8 mouse cellular contexts compared by ENCODE assay signal in genomic region chr4:152326543-152326942, GRCm38 (mm10). TPM values are rescaled to one million over a fixed set of nuclear protein-coding genes. Genes with fewer than 3 reads are reported as not detected.
A peak's percentile ranks its signal among the peaks of the same experiment; 100 is the strongest.
DNase-seq lines count a peak whose midpoint lies in the region; ATAC-seq and TF ChIP-seq lines count a peak whose summit lies in the region.

No protein-coding gene starts in this region.

- H3K9ac ChIP-seq in neural tube, embryonic 11.5 days (ENCODE audit: low read length) = peak overlapping the region; percentile 91
- H3K9ac ChIP-seq in limb, embryonic 14.5 days (ENCODE audit: low read depth, low read length, severe bottlenecking) = peak overlapping the region; percentile 96
- H3K9ac ChIP-seq in stomach, embryonic 15.5 days = peak overlapping the region; percentile 98

- no peak for TF ChIP-seq CTCF in cerebellum, adult 2 months (IDR thresholded peaks at IDR 0.05; ENCODE audit: borderline replicate concordance, insufficient read depth, low read depth, low read length)

- peaks cover 11% of the 10 kb centered on the region for H3K36me3 ChIP-seq in neural tube, embryonic 11.5 days (ENCODE audit: control insufficient read depth, insufficient read depth, low read length)
- peaks cover 36% of the 10 kb centered on the region for H3K36me3 ChIP-seq in limb, embryonic 14.5 days (ENCODE audit: control insufficient read depth, insufficient read depth, low read length)
- peaks cover 33% of the 10 kb centered on the region for H3K36me3 ChIP-seq in stomach, embryonic 15.5 days

- DNase-seq in cerebellum, adult 2 months = no peak
- DNase-seq in cerebellum, adult 9-10 months = no peak
- DNase-seq in neural tube, embryonic 11.5 days (ENCODE audit: low spot score) = no peak
- no peak for DNase-seq in neural tube, embryonic 10.5 days (ENCODE audit: extremely low spot score, low spot score)
- no peak for DNase-seq in limb, embryonic 14.5 days (ENCODE audit: low spot score)
- no peak for DNase-seq in right cerebral cortex, postnatal 4 days
- no peak for DNase-seq in embryo, embryonic 9.5 days (ENCODE audit: extremely low spot score)

- no peak overlapping the region for H3K27ac ChIP-seq in cerebellum, adult 2 months (ENCODE audit: insufficient read depth, low read length)
- H3K27ac ChIP-seq in neural tube, embryonic 11.5 days (ENCODE audit: low read depth, low read length) = no peak overlapping the region
- no peak overlapping the region for H3K27ac ChIP-seq in limb, embryonic 14.5 days (replicated peaks; ENCODE audit: low read depth, low read length)
- no peak overlapping the region; the same call in 1 of the 2 replicates for H3K27ac ChIP-seq in stomach, embryonic 15.5 days

- TF ChIP-seq POLR2A in cerebellum, adult 2 months (IDR thresholded peaks at IDR 0.05; ENCODE audit: borderline replicate concordance, insufficient read depth, low read length) = no peak
- TF ChIP-seq POLR2A in limb, embryonic 14.5 days (IDR thresholded peaks at IDR 0.05; ENCODE audit: borderline replicate concordance, extremely low read depth, insufficient read depth, insufficient read length) = no peak

- H3K27me3 ChIP-seq in cerebellum, adult 2 months (ENCODE audit: control insufficient read depth, insufficient read depth, low read length) = no peaks in the 10 kb centered on the region
- H3K27me3 ChIP-seq in neural tube, embryonic 11.5 days (ENCODE audit: control insufficient read depth, insufficient read depth, low read length) = no peaks in the 10 kb centered on the region
- H3K27me3 ChIP-seq in limb, embryonic 14.5 days (ENCODE audit: control insufficient read depth, insufficient read depth, low read length) = no peaks in the 10 kb centered on the region
- H3K27me3 ChIP-seq in stomach, embryonic 15.5 days (replicated peaks) = no peaks in the 10 kb centered on the region

- H3K4me1 ChIP-seq in cerebellum, adult 2 months (ENCODE audit: control insufficient read depth, insufficient read depth, low read length) = peaks cover 5% of the 10 kb centered on the region; the same call in 1 of the 2 replicates
- H3K4me1 ChIP-seq in neural tube, embryonic 11.5 days (ENCODE audit: control insufficient read depth, insufficient read depth, low read length) = peaks cover 8% of the 10 kb centered on the region; the same call in 1 of the 2 replicates
- peaks cover 10% of the 10 kb centered on the region for H3K4me1 ChIP-seq in limb, embryonic 14.5 days (ENCODE audit: control insufficient read depth, insufficient read depth, low read length)
- peaks cover 12% of the 10 kb centered on the region for H3K4me1 ChIP-seq in stomach, embryonic 15.5 days

- H3K9me3 ChIP-seq in neural tube, embryonic 11.5 days (ENCODE audit: control insufficient read depth, low read length) = no peaks in the 10 kb centered on the region
- H3K9me3 ChIP-seq in limb, embryonic 14.5 days (ENCODE audit: control insufficient read depth, low read length) = no peaks in the 10 kb centered on the region
- no peaks in the 10 kb centered on the region for H3K9me3 ChIP-seq in stomach, embryonic 15.5 days

- no peak for ATAC-seq in neural tube, embryonic 11.5 days (ENCODE audit: insufficient read depth, low FRiP score, low TSS enrichment)
- no peak for ATAC-seq in limb, embryonic 14.5 days (ENCODE audit: low FRiP score, low read depth)
- ATAC-seq in stomach, embryonic 15.5 days (ENCODE audit: insufficient read depth, low FRiP score, low read depth) = no peak

- H3K4me2 ChIP-seq in neural tube, embryonic 11.5 days (ENCODE audit: low read depth) = peak overlapping the region; percentile 69
- peak overlapping the region; percentile 79 for H3K4me2 ChIP-seq in limb, embryonic 14.5 days (replicated peaks; ENCODE audit: low read depth, low read length, severe bottlenecking)
- peak overlapping the region; percentile 72 for H3K4me2 ChIP-seq in stomach, embryonic 15.5 days

- WGBS in cerebellum, adult 2 months = 3% methylated on average over 11 of the region's 11 CpGs
- 3% methylated on average over 11 of the region's 11 CpGs for WGBS in neural tube, embryonic 11.5 days
- WGBS in limb, embryonic 14.5 days = 1% methylated on average over 11 of the region's 11 CpGs
- WGBS in stomach, embryonic 15.5 days = under 1% methylated on average over 11 of the region's 11 CpGs

- peak overlapping the region; percentile 68 for H3K4me3 ChIP-seq in cerebellum, adult 2 months (replicated peaks; ENCODE audit: insufficient read depth, low read depth, low read length)
- H3K4me3 ChIP-seq in neural tube, embryonic 11.5 days (ENCODE audit: low read depth, low read length) = peak overlapping the region; percentile 93
- H3K4me3 ChIP-seq in limb, embryonic 14.5 days (replicated peaks; ENCODE audit: low read length) = peak overlapping the region; percentile 98
- peak overlapping the region; percentile 100 for H3K4me3 ChIP-seq in stomach, embryonic 15.5 days (replicated peaks)

RNA-seq across cellular contexts. Expression of gene Rpl22, which starts 1.0 kb away (rescaled TPM):
- 162 and 187 TPM in 2 replicates for polyA plus RNA-seq in cerebellum, adult 2 months (2012; rRNA removed)
- polyA plus RNA-seq in neural tube, embryonic 11.5 days (2014; fragmentation: Nextera tagmentation; extraction: Ambion mirVana) = 311 and 312 TPM in 2 replicates
- polyA plus RNA-seq in limb, embryonic 14.5 days (2012; rRNA removed) = 296 and 760 TPM in 2 replicates
- 422 and 460 TPM in 2 replicates for polyA plus RNA-seq in limb, embryonic 14.5 days (2014; fragmentation: Nextera tagmentation; extraction: Ambion mirVana)
- polyA plus RNA-seq in stomach, embryonic 15.5 days (2015; fragmentation: Nextera tagmentation; extraction: Ambion mirVana) = 372 and 377 TPM in 2 replicates

RNA-seq across cellular contexts. Expression of gene Rnf207, which starts 7.8 kb away (rescaled TPM):
- 7.2 and 11.8 TPM in 2 replicates for polyA plus RNA-seq in cerebellum, adult 2 months (2012; rRNA removed)
- polyA plus RNA-seq in neural tube, embryonic 11.5 days (2014; fragmentation: Nextera tagmentation; extraction: Ambion mirVana) = 2.1 and 2.2 TPM in 2 replicates
- polyA plus RNA-seq in limb, embryonic 14.5 days (2012; rRNA removed) = 0.92 and 1.1 TPM in 2 replicates
- polyA plus RNA-seq in limb, embryonic 14.5 days (2014; fragmentation: Nextera tagmentation; extraction: Ambion mirVana) = 0.39 and 0.50 TPM in 2 replicates
- polyA plus RNA-seq in stomach, embryonic 15.5 days (2015; fragmentation: Nextera tagmentation; extraction: Ambion mirVana) = 1.0 TPM in 2 replicates

RNA-seq across cellular contexts. Expression of gene Chd5, which starts 11.9 kb away (rescaled TPM):
- 20.9 and 25.9 TPM in 2 replicates for polyA plus RNA-seq in cerebellum, adult 2 months (2012; rRNA removed)
- polyA plus RNA-seq in neural tube, embryonic 11.5 days (2014; fragmentation: Nextera tagmentation; extraction: Ambion mirVana) = 0.20 and 0.31 TPM in 2 replicates
- 0.72 and 0.83 TPM in 2 replicates for polyA plus RNA-seq in limb, embryonic 14.5 days (2012; rRNA removed)
- 0.07 and 0.54 TPM in 2 replicates for polyA plus RNA-seq in limb, embryonic 14.5 days (2014; fragmentation: Nextera tagmentation; extraction: Ambion mirVana)
- 1.4 and 1.5 TPM in 2 replicates for polyA plus RNA-seq in stomach, embryonic 15.5 days (2015; fragmentation: Nextera tagmentation; extraction: Ambion mirVana)

RNA-seq across cellular contexts. Expression of gene Icmt, which starts 29.5 kb away (rescaled TPM):
- 160 and 188 TPM in 2 replicates for polyA plus RNA-seq in cerebellum, adult 2 months (2012; rRNA removed)
- 27.1 and 31.3 TPM in 2 replicates for polyA plus RNA-seq in neural tube, embryonic 11.5 days (2014; fragmentation: Nextera tagmentation; extraction: Ambion mirVana)
- 26.6 and 30.7 TPM in 2 replicates for polyA plus RNA-seq in limb, embryonic 14.5 days (2012; rRNA removed)
- 27.6 and 32.7 TPM in 2 replicates for polyA plus RNA-seq in limb, embryonic 14.5 days (2014; fragmentation: Nextera tagmentation; extraction: Ambion mirVana)
- polyA plus RNA-seq in stomach, embryonic 15.5 days (2015; fragmentation: Nextera tagmentation; extraction: Ambion mirVana) = 19.1 and 21.4 TPM in 2 replicates

RNA-seq across cellular contexts. Expression of gene Hes3, which starts 35.1 kb away (rescaled TPM):
- 55.1 and 62.7 TPM in 2 replicates for polyA plus RNA-seq in cerebellum, adult 2 months (2012; rRNA removed)
- polyA plus RNA-seq in neural tube, embryonic 11.5 days (2014; fragmentation: Nextera tagmentation; extraction: Ambion mirVana) = 1.6 and 2.3 TPM in 2 replicates
- polyA plus RNA-seq in limb, embryonic 14.5 days (2012; rRNA removed) = 0.03 and 0.13 TPM in 2 replicates
- not detected in 2 replicates for polyA plus RNA-seq in limb, embryonic 14.5 days (2014; fragmentation: Nextera tagmentation; extraction: Ambion mirVana)
- 0.09 TPM in 1 of 2 replicates, not detected in the other for polyA plus RNA-seq in stomach, embryonic 15.5 days (2015; fragmentation: Nextera tagmentation; extraction: Ambion mirVana)
